Mouse (Mus musculus) intestine, embryonic 16.5 days (tissue): Measurements from ENCODE around the gene Ttc38. TPM values are rescaled to one million over a fixed set of nuclear protein-coding genes. Genes with fewer than 3 reads are reported as not detected.
A peak's percentile ranks its signal among the peaks of the same experiment; 100 is the strongest.

ENCODE experiments used
- ATAC-seq: fragments of 200-750 bp; cut with Nextera tagmentation; 2 replicates; pipeline ENCODE4 v1.8.0; 2017; ENCODE audit warnings: moderate TSS enrichment, moderate library complexity
- H3K27ac ChIP-seq: fragments of 300-500 bp; sonication (generic); 2 replicates; pipeline ENCODE4 v1.5.1; 2014; ENCODE audit warnings: mild to moderate bottlenecking, low read length
- H3K27me3 ChIP-seq: fragments of 300-500 bp; sonication (generic); replicated peaks from 2 replicates; pipeline ENCODE4 v1.6.1; 2014; ENCODE audit warnings: low read length, control low read depth, mixed read lengths; ENCODE audit not compliant: control insufficient read depth, insufficient read depth
- H3K36me3 ChIP-seq: fragments of 300-500 bp; sonication (generic); 2 replicates; pipeline ENCODE4 v1.6.1; 2014; ENCODE audit warnings: low read length, control low read depth; ENCODE audit not compliant: control insufficient read depth, insufficient read depth
- H3K4me1 ChIP-seq: fragments of 300-500 bp; sonication (generic); 2 replicates; pipeline ENCODE4 v1.6.1; 2014; ENCODE audit warnings: low read length, control low read depth, mixed read lengths; ENCODE audit not compliant: control insufficient read depth, insufficient read depth
- H3K4me2 ChIP-seq: fragments of 300-500 bp; sonication (generic); 2 replicates; pipeline ENCODE4 v1.6.1; 2014; ENCODE audit warnings: low read depth, low read length, control low read depth
- H3K4me3 ChIP-seq: fragments of 300-500 bp; sonication (generic); 2 replicates; pipeline ENCODE4 v1.5.1; 2014; ENCODE audit warnings: mild to moderate bottlenecking, low read length
- H3K9ac ChIP-seq: fragments of 300-500 bp; sonication (generic); 2 replicates; pipeline ENCODE4 v1.6.1; 2014; ENCODE audit warnings: low read depth, low read length
- H3K9me3 ChIP-seq: fragments of 300-500 bp; sonication (generic); 2 replicates; pipeline ENCODE4 v1.6.1; 2016; ENCODE audit warnings: low read length, control low read depth; ENCODE audit not compliant: control insufficient read depth
- WGBS: fragments of 180-500 bp; shearing (Covaris S2); extraction: QIAGEN DNeasy Blood & Tissue Kit; methylation state at CpG from one replicate; pipeline ENCODE4 v1.1.7; 2014; 5-methylcytosine and 5-hydroxymethylcytosine counted together
- polyA plus RNA-seq: library from polyadenylated mRNA; unstranded; fragments of >200 nt; fragmentation: Nextera tagmentation; extraction: Ambion mirVana; gene quantifications from 2 replicates; pipeline ENCODE4 v1.2.1, GENCODE M21; 2015

The Ttc38 gene
- polyA plus RNA-seq, 1 experiment from 2014 or later = 13.4 TPM

DNA sequence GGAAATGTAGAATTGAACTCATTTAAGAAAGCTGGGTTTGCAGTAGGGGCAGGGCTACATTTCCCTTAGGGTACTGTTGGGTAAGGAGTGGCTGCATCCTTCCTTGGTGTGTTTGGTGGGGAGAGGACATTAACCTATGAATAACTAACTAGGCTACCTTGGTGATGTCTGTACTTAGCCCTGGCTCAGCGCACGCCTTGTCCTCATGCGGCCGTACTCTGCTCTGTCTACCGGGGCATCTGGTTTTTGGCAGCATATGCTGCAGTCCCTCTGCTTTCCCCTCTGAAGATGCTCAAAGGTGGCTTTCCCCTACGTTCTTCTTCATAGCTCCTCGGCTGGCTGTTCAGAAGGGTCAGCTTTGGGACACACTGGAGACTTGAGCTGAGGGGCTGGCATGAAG lies 45.2 kb downstream of the Ttc38 start:
- H3K4me3 ChIP-seq = no peak overlapping the region
- no peak overlapping the region for H3K9ac ChIP-seq
- H3K36me3 ChIP-seq = peaks cover 10% of the 10 kb centered on the region
- 92% methylated on average over 7 of the region's 7 CpGs for WGBS
- no peak overlapping the region for H3K27ac ChIP-seq
- no peaks in the 10 kb centered on the region for H3K27me3 ChIP-seq
- ATAC-seq = no peak
- H3K4me1 ChIP-seq = peaks cover 10% of the 10 kb centered on the region
- H3K4me2 ChIP-seq = no peak overlapping the region
- H3K9me3 ChIP-seq = no peaks in the 10 kb centered on the region

DNA sequence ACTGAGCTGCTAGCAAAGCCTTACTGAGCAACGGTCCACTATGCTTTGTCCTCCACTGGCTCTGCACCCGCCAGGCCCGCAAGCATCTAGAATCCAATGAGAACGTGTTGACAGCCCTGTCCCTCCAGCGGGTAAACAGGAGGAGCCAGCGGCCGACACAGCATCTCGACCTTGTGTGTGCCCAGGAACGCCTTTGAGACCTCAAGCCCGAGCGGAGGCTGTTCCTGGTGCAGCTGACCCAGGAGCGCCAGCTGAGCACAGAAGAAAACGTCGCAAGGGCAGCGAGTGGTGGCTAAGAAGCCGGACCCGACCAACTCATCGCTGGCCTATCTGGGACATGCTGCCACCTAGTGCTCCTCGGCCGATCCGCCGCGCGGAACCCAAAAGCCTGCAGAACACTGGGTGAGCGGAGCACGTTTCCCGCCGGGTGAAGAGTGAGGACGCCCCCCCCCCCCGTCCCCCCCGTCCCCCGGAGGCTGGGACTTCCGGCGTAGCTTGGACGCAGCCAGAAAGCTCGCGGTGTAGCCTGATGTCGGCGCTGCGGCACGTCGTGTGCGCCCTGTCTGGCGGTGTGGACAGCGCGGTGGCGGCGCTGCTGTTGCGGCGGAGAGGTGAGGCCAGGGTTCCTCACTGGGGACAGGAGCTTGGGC lies 46.9 kb downstream of the Ttc38 start, which contains the start of gene Trmu:
Gene Trmu (plus strand): TSS at position 465 of the 650 bp plus-strand sequence.
- WGBS = under 1% methylated on average over 45 of the region's 50 CpGs
- H3K27me3 ChIP-seq = no peaks in the 10 kb centered on the region
- peaks cover 15% of the 10 kb centered on the region for H3K36me3 ChIP-seq
- peak within 1 kb of the TSS; percentile 77 for H3K4me2 ChIP-seq
- H3K4me1 ChIP-seq = peaks cover 10% of the 10 kb centered on the region
- H3K27ac ChIP-seq = peak within 1 kb of the TSS; percentile 84
- peak within 1 kb of the TSS; percentile 87 for H3K4me3 ChIP-seq
- peak within 1 kb of the TSS; percentile 93 for H3K9ac ChIP-seq
- ATAC-seq = peak; percentile 98
- H3K9me3 ChIP-seq = no peaks in the 10 kb centered on the region

DNA sequence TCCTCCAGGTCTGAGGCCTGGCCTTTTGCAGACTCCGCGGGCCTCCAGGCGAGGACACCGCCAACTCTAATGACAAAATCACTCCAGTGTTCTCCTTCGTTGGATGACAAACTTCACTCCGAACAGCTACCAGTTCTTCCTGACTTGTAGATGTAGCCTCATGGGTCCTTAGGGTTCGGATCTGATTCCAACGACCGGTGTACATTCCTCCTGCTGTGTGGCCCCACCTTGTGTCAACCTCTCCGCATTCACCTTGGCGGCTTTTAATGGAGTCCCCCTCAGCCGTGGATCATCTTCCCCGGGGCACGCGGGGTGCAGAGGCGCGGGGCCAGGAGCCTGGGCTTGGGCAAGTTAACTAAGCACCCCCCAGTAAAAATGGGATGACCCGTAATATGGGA lies 47.4 kb downstream of the Ttc38 start:
- Histone ChIP-seq H3K4me1 (peaks cover 10% of the 10 kb centered on the region), H3K4me3 (peak overlapping the region; percentile 87), H3K27ac (peak overlapping the region; percentile 84), H3K4me2 (peak overlapping the region; percentile 68), H3K9ac (peak overlapping the region; percentile 93), H3K36me3 (peaks cover 14% of the 10 kb centered on the region), H3K27me3 (no peaks in the 10 kb centered on the region), H3K9me3 (no peaks in the 10 kb centered on the region)
- WGBS = 2% methylated on average over 18 of the region's 18 CpGs
- peak; percentile 51 for ATAC-seq

DNA sequence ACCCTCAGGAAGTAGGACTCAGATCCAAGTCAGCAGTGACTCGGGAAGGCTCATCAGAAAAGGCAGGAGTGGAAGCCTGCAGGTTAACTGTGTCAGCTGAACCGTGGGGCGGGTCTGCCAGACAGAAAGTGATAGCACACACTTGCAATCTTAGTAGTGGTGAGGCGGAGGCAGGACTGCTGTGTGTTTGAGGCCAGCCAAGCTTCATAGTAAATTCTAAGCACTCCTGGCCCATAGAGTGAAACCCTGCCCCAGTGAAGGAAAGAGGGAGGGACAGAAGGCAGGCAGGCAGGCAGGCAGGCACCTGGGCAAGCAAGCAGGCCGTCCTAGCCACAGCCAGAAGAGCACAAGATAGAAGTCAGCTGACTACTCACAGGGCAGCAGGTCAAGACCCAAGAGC lies 53.5 kb downstream of the Ttc38 start:
- Histone ChIP-seq H3K27me3 (no peaks in the 10 kb centered on the region), H3K4me3 (no peak overlapping the region), H3K4me2 (no peak overlapping the region), H3K36me3 (peaks cover 18% of the 10 kb centered on the region), H3K9me3 (no peaks in the 10 kb centered on the region), H3K27ac (no peak overlapping the region), H3K4me1 (peaks cover 2% of the 10 kb centered on the region), H3K9ac (no peak overlapping the region)
- WGBS = 81% methylated on average over 5 of the region's 5 CpGs
- ATAC-seq = no peak

DNA sequence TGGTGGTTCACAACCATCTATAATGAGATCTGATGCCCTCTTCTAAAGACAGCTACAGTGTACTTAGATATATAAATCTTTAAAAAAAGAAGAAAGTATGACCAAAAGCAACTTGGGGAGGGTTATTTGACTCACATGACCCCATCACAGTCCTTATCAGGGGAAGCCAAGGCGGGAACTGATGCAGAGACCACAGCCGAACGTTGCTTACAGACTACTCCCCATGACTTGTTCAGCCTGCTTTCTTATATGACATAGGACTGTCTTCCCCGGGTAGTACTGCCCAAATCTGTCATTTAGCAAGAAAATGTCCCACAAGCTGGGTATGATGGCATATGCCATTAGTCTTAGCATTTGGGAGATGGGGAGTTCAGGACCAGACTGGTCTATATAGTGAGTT lies 57.1 kb downstream of the Ttc38 start:
- H3K27ac ChIP-seq = no peak overlapping the region
- ATAC-seq = no peak
- 85% methylated on average over 4 of the region's 4 CpGs for WGBS
- no peak overlapping the region for H3K9ac ChIP-seq
- H3K27me3 ChIP-seq = no peaks in the 10 kb centered on the region
- H3K36me3 ChIP-seq = peaks cover 18% of the 10 kb centered on the region
- H3K4me2 ChIP-seq = no peak overlapping the region
- H3K4me3 ChIP-seq = no peak overlapping the region
- H3K4me1 ChIP-seq = no peaks in the 10 kb centered on the region
- no peaks in the 10 kb centered on the region for H3K9me3 ChIP-seq

DNA sequence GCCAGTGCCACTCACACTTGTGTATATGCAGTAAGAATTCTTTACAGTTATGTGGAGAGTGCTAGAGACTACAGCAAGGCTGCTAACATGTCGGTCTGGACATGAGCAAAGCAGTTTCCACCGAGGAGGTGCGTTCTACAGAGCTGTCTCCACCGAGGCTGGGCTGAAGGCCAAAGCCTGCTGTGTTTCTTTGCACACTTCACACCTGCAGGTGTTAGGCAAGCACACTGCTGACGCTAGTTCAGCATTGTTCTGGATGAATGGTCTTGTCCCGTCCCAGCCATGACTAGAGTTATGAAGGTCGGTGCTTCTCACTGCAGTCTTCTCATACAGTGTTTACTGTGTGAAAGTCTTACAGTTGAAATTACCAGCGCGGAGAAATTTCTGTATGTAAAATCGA lies 59.9 kb downstream of the Ttc38 start:
- Histone ChIP-seq H3K4me3 (no peak overlapping the region), H3K36me3 (peaks cover 19% of the 10 kb centered on the region; the same call in 1 of the 2 replicates), H3K27ac (0 out of 2 replicates have a peak overlapping the region, but pooled peaks have one; percentile 11), H3K4me2 (no peak overlapping the region), H3K9me3 (no peaks in the 10 kb centered on the region), H3K27me3 (no peaks in the 10 kb centered on the region), H3K4me1 (no peaks in the 10 kb centered on the region), H3K9ac (no peak overlapping the region)
- 77% methylated on average over 10 of the region's 10 CpGs for WGBS
- ATAC-seq = no peak

DNA sequence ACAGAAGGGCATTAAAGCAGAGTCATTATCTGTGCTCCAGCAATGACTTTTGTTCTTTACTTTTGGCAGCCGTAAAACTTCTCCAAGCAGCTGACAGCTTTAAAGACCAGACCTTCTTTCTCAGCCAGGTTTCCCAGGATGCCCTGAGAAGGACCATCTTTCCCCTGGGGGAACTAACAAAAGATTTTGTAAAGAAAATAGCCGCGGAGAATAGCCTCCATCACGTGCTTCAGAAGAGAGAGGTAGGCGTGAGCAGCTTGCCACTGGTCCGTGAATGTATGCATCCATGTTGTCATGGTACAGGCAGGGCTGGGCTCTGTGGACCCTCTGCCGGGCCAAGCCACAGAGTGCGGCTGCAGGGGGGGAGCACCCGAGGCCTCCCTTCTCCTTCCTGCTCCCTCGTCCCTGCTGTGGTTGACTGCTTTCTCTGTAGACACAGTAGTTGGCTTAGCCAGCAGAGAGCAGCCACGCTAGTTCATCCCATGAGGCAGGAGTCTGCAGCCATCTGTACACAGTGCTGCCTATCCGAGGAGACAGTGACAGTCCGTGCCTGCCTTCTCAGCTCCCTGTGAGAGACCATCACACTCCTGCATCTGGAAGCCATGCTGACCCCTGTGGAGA lies 60.5 kb downstream of the Ttc38 start:
- Histone ChIP-seq H3K4me2 (no peak overlapping the region), H3K36me3 (peaks cover 25% of the 10 kb centered on the region), H3K9me3 (no peaks in the 10 kb centered on the region), H3K4me1 (no peaks in the 10 kb centered on the region), H3K27me3 (no peaks in the 10 kb centered on the region), H3K4me3 (no peak overlapping the region), H3K27ac (no peak overlapping the region), H3K9ac (no peak overlapping the region)
- WGBS = 81% methylated on average over 13 of the region's 13 CpGs
- ATAC-seq = no peak

DNA sequence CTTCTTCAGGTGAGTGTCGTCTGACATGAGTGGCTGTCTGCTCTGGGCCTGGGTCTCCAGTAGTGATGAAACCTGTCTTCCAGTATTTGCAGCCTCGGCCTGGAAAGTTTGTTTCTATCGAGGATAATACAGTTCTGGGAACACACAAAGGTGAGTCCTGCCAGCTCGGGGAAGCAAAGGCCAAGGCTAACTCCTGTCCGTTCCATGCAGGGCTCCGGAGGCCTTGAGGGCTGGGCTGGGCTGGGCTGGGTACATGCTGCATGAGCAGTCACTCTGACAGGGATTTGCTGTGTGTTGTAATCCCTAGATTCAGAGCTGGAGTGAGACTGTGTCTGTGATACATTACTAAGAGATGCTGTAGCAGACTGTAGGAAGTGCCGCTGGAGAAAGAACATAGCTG lies 61.8 kb downstream of the Ttc38 start:
- Histone ChIP-seq H3K27me3 (no peaks in the 10 kb centered on the region), H3K27ac (no peak overlapping the region), H3K4me1 (no peaks in the 10 kb centered on the region), H3K4me2 (no peak overlapping the region), H3K36me3 (peaks cover 25% of the 10 kb centered on the region), H3K4me3 (no peak overlapping the region), H3K9ac (no peak overlapping the region), H3K9me3 (no peaks in the 10 kb centered on the region)
- 88% methylated on average over 7 of the region's 7 CpGs for WGBS
- no peak for ATAC-seq

DNA sequence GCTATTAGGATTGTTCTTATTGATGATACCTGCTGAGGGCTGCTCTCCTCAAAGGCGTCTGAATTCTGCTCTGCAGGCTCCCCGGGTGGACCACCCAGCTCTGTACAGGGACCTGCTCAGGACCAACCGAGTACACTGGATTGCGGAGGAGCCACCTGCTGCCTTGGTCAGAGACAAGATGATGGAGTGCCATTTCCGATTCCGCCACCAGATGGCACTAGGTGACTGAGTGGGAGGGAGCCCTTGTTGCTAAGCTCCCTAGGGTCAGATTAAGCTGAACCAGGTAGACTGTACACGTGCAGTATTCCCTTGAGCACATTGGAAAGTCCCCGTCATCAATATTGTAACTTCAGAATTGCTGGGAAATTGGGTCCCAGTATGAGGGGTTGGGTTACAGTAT lies 64.2 kb downstream of the Ttc38 start:
- Histone ChIP-seq H3K4me3 (no peak overlapping the region), H3K9me3 (no peaks in the 10 kb centered on the region), H3K9ac (no peak overlapping the region), H3K27me3 (no peaks in the 10 kb centered on the region), H3K27ac (no peak overlapping the region), H3K36me3 (peaks cover 18% of the 10 kb centered on the region; the same call in 1 of the 2 replicates), H3K4me1 (no peaks in the 10 kb centered on the region), H3K4me2 (no peak overlapping the region)
- 14% methylated on average over 8 of the region's 8 CpGs for WGBS
- peak; percentile 45; the same call in 1 of the 2 replicates for ATAC-seq
